ENCODE assay signal across 15 mouse cellular contexts in genomic region chr4:110284446-110284845, GRCm38 (mm10).
DNase-seq lines count a peak whose midpoint lies in the region; ATAC-seq and TF ChIP-seq lines count a peak whose summit lies in the region.
"Had no signal": no experiment of that assay in that cellular context is flagged by ENCODE, and none has a peak within 500 bp of the region (broad histone marks: within the 10 kb centered on the region; RNA-seq: fewer than 3 reads in every experiment).

No protein-coding gene starts in this region.

- H3K27ac ChIP-seq in layer of hippocampus, adult 2 months = 0 out of 2 replicates have a peak overlapping the region, but pooled peaks have one; percentile 25
- peak overlapping the region; percentile 96 for H3K27ac ChIP-seq in forebrain, embryonic 13.5 days
- peak overlapping the region; percentile 82 for H3K27ac ChIP-seq in hindbrain, postnatal 0 days
- H3K27ac ChIP-seq in neural tube, embryonic 15.5 days (replicated peaks) = peak overlapping the region; percentile 74
- H3K27ac ChIP-seq: liver, embryonic 13.5 days had no signal

- H3K27me3 ChIP-seq in forebrain, embryonic 13.5 days = no peaks in the 10 kb centered on the region
- H3K27me3 ChIP-seq in hindbrain, postnatal 0 days (ENCODE audit: insufficient read depth, low read length) = no peaks in the 10 kb centered on the region
- no peaks in the 10 kb centered on the region for H3K27me3 ChIP-seq in neural tube, embryonic 15.5 days (replicated peaks)
- H3K27me3 ChIP-seq: liver, embryonic 13.5 days had no signal

- H3K4me1 ChIP-seq in forebrain, embryonic 13.5 days = peaks cover 54% of the 10 kb centered on the region
- H3K4me1 ChIP-seq in hindbrain, postnatal 0 days (ENCODE audit: insufficient read depth, low read length) = no peaks in the 10 kb centered on the region
- 0 out of 2 replicates have a peak, but pooled peaks cover 17% of the 10 kb centered on the region for H3K4me1 ChIP-seq in neural tube, embryonic 15.5 days
- H3K4me1 ChIP-seq: liver, embryonic 13.5 days had no signal

- H3K9me3 ChIP-seq in forebrain, embryonic 13.5 days (replicated peaks) = no peaks in the 10 kb centered on the region
- H3K9me3 ChIP-seq in hindbrain, postnatal 0 days (ENCODE audit: low read length) = no peaks in the 10 kb centered on the region
- H3K9me3 ChIP-seq in neural tube, embryonic 15.5 days (replicated peaks) = no peaks in the 10 kb centered on the region
- H3K9me3 ChIP-seq: liver, embryonic 13.5 days had no signal

- TF ChIP-seq CTCF in layer of hippocampus, adult 2 months (conservative IDR thresholded peaks at IDR 0.05) = no peak
- TF ChIP-seq CTCF in hindbrain, postnatal 0 days (IDR thresholded peaks at IDR 0.05; ENCODE audit: low read depth) = no peak

- peak overlapping the region; percentile 74 for H3K4me2 ChIP-seq in forebrain, embryonic 13.5 days
- H3K4me2 ChIP-seq in hindbrain, postnatal 0 days (ENCODE audit: low read depth, low read length) = peak overlapping the region; percentile 67
- H3K4me2 ChIP-seq in neural tube, embryonic 15.5 days = peak overlapping the region; percentile 54
- H3K4me2 ChIP-seq: liver, embryonic 13.5 days had no signal

- peak overlapping the region; percentile 59 for H3K4me3 ChIP-seq in layer of hippocampus, adult 2 months
- peak overlapping the region; percentile 59 for H3K4me3 ChIP-seq in forebrain, embryonic 13.5 days
- H3K4me3 ChIP-seq in hindbrain, postnatal 0 days (ENCODE audit: low read length) = peak overlapping the region; percentile 54
- peak overlapping the region; percentile 53 for H3K4me3 ChIP-seq in neural tube, embryonic 15.5 days (replicated peaks)
- H3K4me3 ChIP-seq: liver, embryonic 13.5 days; myocyte had no signal

- H3K36me3 ChIP-seq in forebrain, embryonic 13.5 days (ENCODE audit: poor library complexity, severe bottlenecking) = no peaks in the 10 kb centered on the region
- H3K36me3 ChIP-seq in hindbrain, postnatal 0 days (ENCODE audit: insufficient read depth, low read length) = no peaks in the 10 kb centered on the region
- no peaks in the 10 kb centered on the region for H3K36me3 ChIP-seq in neural tube, embryonic 15.5 days
- H3K36me3 ChIP-seq: liver, embryonic 13.5 days had no signal

- no peak for ATAC-seq in forebrain, embryonic 13.5 days
- no peak for ATAC-seq in hindbrain, postnatal 0 days
- no peak for ATAC-seq in neural tube, embryonic 15.5 days (ENCODE audit: low FRiP score)
- ATAC-seq: Patski had no signal

- peak overlapping the region; percentile 84 for H3K9ac ChIP-seq in forebrain, embryonic 13.5 days
- H3K9ac ChIP-seq in hindbrain, postnatal 0 days (replicated peaks; ENCODE audit: low read length) = peak overlapping the region; percentile 73
- H3K9ac ChIP-seq in neural tube, embryonic 15.5 days (replicated peaks) = peak overlapping the region; percentile 70
- H3K9ac ChIP-seq: liver, embryonic 13.5 days had no signal

- no peak for DNase-seq in layer of hippocampus, adult 2 months (ENCODE audit: low spot score in 2 of 2)
- DNase-seq in layer of hippocampus, adult 11-12 months (ENCODE audit: low spot score) = no peak
- DNase-seq in hindbrain, postnatal 0 days (ENCODE audit: low spot score) = peak; percentile 54
- no peak for DNase-seq in heart, adult 11 months
- DNase-seq in adrenal gland, adult 2 months = no peak
- DNase-seq: adrenal gland, postnatal 14 days; heart, postnatal 36 days; kidney, postnatal 25 days; liver, embryonic 13.5 days; lung, postnatal 36 days; thymus, postnatal 36 days had no signal

- 35% methylated on average over 3 of the region's 3 CpGs for WGBS in forebrain, embryonic 13.5 days
- WGBS in hindbrain, postnatal 0 days = 29% methylated on average over 3 of the region's 3 CpGs
- WGBS in neural tube, embryonic 15.5 days = 26% methylated on average over 3 of the region's 3 CpGs

Comparison
In these comparisons a context has a peak if more than half of its experiments do, and no peak if none do; other contexts are left out.
1. H3K27ac ChIP-seq: peak in every context shown above with its lines; median percentile 96 in forebrain, embryonic 13.5 days; 82 in hindbrain, postnatal 0 days; 74 in neural tube, embryonic 15.5 days; 25 in layer of hippocampus, adult 2 months.